Mouse (Mus musculus) bone marrow, adult 2 months (tissue): ENCODE results near the gene Gata2. TPM values are rescaled to one million over a fixed set of nuclear protein-coding genes. Genes with fewer than 3 reads are reported as not detected.

Source experiments
- H3K27ac ChIP-seq: fragments of 200-500 bp; 2 replicates; pipeline ENCODE4 v1.5.1; 2012; ENCODE audit warnings: low read depth, mild to moderate bottlenecking, control low read depth, inconsistent platforms, low read length; ENCODE audit not compliant: control insufficient read depth, poor library complexity, insufficient read depth
- H3K4me1 ChIP-seq: fragments of 200-500 bp; 2 replicates; pipeline ENCODE4 v1.6.1; 2011; ENCODE audit warnings: low read length; ENCODE audit not compliant: control insufficient read depth, insufficient read depth
- H3K4me3 ChIP-seq: fragments of 200-500 bp; replicated peaks from 2 replicates; pipeline ENCODE3; 2011; ENCODE audit warnings: mild to moderate bottlenecking, low read depth, low read length, control low read depth; ENCODE audit not compliant: control insufficient read depth
- CTCF ChIP-seq: fragments of 200-500 bp; IDR thresholded peaks from 2 replicates; pipeline ENCODE4 v1.5.1; 2011; ENCODE audit warnings: low read length, control low read depth; ENCODE audit not compliant: control insufficient read depth, insufficient read depth
- POLR2A ChIP-seq: fragments of 200-500 bp; IDR thresholded peaks from 2 replicates; pipeline ENCODE4 v1.6.1; 2011; ENCODE audit warnings: low read depth, mild to moderate bottlenecking, control low read depth, low read length, borderline replicate concordance; ENCODE audit not compliant: control insufficient read depth
- WGBS: fragments of 180-500 bp; shearing (Covaris S2); methylation state at CpG from one replicate; pipeline ENCODE4 v1.1.7; 2018; 5-methylcytosine and 5-hydroxymethylcytosine counted together
- polyA plus RNA-seq: library from polyadenylated mRNA; stranded (reverse); fragments of >200 nt; gene quantifications from 2 replicates; pipeline ENCODE4 v1.2.4, GENCODE M21; 2011; ENCODE audit warnings: low replicate concordance; ENCODE audit not compliant: missing spikeins, insufficient read depth, insufficient read length

Gene Gata2
- polyA plus RNA-seq, 1 experiment = 10.4 TPM

DNA sequence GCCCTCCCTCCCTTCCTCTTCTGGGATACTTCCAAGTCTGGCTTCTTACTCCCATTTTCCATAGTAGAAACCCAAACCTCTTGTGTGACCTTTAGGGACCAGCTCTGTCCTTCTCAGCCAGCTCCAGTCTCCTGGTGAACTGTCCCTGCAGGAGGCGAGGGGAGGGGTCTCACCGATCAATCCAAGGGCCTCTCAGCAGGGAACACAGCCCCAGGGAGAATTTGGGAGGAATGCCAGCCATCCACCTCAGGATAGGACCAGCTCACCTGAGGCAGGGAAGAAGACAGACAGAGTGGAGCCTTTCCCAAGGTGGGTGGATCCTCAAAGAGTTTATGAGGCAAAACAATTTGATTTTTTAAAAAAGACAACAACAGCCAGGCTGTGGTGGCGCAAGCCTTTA lies 16.5 kb downstream of the Gata2 start:
- Histone ChIP-seq H3K4me1 (no peaks in the 10 kb centered on the region; the same call in 1 of the 2 replicates), H3K27ac (no peak overlapping the region), H3K4me3 (no peak overlapping the region)
- 89% methylated on average over 3 of the region's 3 CpGs for WGBS
- TF ChIP-seq POLR2A (no peak), CTCF (no peak)

DNA sequence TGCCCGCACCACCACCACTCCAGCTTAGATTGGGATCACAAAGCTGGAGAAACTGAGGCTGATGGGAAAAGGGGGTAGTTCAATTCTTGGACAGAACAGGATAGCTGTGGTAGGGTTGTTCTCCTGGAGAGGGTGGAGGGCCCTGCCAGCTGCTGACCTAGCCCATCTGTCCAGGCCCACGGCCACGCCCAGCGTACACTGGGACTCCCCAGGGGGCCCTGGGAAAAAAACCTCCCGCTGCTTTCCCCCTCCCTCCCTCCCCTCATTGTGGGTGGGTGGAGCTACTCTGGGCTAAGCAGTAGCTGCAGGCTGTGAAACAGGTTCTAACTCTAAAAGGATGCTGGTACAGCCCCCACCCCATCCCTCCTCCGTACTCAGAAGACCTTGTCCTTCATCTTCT lies 22.1 kb downstream of the Gata2 start:
- no peaks in the 10 kb centered on the region for H3K4me1 ChIP-seq
- no peak overlapping the region for H3K4me3 ChIP-seq
- TF ChIP-seq POLR2A (no peak), CTCF (no peak)
- 73% methylated on average over 6 of the region's 6 CpGs for WGBS
- no peak overlapping the region for H3K27ac ChIP-seq

DNA sequence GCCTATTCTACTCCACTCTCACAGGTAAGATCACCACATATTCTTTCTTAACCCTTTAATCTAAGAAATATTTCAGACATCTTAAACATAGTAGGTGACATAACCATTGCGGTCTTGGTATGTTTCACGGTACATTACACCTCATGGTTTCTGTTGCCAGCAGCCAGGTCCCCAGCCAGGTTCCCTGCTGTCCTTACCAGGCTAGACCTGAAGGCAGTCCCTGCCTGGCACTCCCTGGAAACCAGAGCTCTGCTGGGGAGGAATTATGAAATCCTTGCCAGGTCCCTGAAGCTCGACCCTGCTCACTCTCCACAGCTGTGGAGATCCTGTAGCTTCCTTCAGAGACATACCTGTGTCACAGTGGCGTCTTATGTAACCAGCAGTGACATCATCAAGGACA lies 22.5 kb downstream of the Gata2 start:
- TF ChIP-seq POLR2A (no peak), CTCF (no peak)
- 68% methylated on average over 4 of the region's 4 CpGs for WGBS
- no peak overlapping the region for H3K27ac ChIP-seq
- no peaks in the 10 kb centered on the region for H3K4me1 ChIP-seq
- no peak overlapping the region for H3K4me3 ChIP-seq

DNA sequence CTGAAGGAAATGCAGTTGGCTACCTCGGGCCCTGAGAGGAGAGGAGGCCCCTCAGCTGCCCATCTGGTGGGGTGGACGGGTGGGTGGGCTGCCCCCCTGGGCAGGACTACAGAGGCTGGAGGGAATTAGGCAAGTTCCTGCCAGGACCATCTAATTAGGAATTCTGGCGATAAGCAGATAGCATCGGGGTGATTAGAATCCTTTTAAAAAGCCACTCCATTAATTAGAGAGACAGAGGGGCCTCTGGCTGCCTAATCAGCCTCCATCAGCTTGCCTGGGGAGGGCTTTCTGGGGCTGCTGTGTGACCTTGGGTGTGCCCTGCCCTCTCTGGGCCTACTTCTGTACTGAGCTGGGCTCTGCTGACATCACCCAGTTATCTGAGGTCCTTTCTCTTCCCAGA lies 25.4 kb downstream of the Gata2 start:
- no peak overlapping the region for H3K27ac ChIP-seq
- WGBS = 52% methylated on average over 4 of the region's 4 CpGs
- TF ChIP-seq CTCF (no peak), POLR2A (no peak)
- H3K4me3 ChIP-seq = no peak overlapping the region
- H3K4me1 ChIP-seq = no peaks in the 10 kb centered on the region

DNA sequence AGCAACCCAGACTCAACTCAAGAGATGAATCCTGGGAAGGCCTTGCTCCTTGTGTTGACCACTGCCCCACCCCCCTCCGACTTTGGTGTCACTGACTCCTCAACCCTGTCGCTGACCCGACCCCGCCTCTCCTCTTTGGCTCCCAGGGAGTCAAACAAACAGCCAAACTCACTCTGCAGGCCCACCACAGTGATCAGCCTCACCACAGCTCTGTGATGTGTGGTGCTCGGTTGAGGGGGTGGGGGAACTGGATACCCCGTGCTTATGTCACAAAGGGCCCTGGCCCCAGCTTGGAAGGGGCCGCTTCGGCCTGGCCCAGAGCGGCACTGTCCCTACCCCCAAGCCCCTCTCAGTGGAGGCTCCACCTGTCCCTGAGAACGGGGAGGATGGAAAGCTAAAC lies 28.3 kb downstream of the Gata2 start, which contains the start of gene Dnajb8:
Gene Dnajb8 (plus strand): TSS at position 301 of the 400 bp plus-strand sequence.
- H3K27ac ChIP-seq = no peak within 1 kb of the TSS
- no peak within 1 kb of the TSS for H3K4me3 ChIP-seq
- TF ChIP-seq CTCF = no peak
- H3K4me1 ChIP-seq = no peaks in the 10 kb centered on the region
- 81% methylated on average over 10 of the region's 10 CpGs for WGBS

DNA sequence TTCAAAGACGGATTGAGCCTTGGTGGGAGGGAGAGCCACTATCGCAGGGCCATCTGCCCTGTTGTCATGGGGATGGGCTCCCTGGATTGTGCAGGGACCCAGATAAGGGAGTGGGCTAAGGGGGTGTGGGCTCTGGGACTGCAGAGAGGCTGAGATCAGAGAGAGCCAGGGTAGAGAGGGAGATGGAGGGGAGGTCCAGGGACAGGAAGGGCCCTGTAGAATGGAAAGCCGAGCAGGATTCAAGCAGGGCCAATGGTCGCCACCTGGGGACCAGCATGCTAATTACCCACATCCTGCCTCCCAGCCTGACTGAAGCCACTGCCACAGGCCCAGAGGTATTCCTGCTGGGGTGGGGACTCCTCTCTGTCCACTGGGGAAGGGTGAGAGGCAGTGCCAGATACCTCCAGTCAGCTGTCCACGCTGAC lies 32.9 kb downstream of the Gata2 start:
- Histone ChIP-seq H3K4me3 (no peak overlapping the region), H3K4me1 (no peaks in the 10 kb centered on the region; the same call in 1 of the 2 replicates), H3K27ac (no peak overlapping the region)
- TF ChIP-seq POLR2A = no peak
- TF ChIP-seq CTCF = no peak
- 47% methylated on average over 5 of the region's 5 CpGs for WGBS

DNA sequence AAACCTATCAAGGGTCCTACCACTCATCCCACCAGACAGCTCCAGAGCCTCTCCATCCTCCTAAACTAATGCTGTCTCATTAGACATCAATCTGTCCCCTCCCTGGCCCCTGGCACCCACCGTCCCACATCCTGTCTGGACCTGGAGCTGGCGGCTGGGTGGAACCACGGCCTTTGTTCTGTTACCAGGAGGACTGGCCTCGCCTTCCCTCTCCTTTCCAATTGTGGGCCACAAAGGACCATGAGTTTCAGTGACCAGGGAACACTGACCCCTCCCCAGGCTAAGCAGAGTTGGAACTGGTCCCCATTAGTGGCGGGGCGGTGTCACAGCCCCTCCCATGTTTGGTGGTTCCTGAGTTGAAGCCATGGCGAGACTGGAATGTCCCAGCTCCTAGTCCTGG lies 33.8 kb downstream of the Gata2 start:
- no peak overlapping the region for H3K27ac ChIP-seq
- TF ChIP-seq CTCF (no peak), POLR2A (no peak)
- H3K4me3 ChIP-seq = no peak overlapping the region
- 68% methylated on average over 7 of the region's 7 CpGs for WGBS
- no peaks in the 10 kb centered on the region; the same call in 1 of the 2 replicates for H3K4me1 ChIP-seq

DNA sequence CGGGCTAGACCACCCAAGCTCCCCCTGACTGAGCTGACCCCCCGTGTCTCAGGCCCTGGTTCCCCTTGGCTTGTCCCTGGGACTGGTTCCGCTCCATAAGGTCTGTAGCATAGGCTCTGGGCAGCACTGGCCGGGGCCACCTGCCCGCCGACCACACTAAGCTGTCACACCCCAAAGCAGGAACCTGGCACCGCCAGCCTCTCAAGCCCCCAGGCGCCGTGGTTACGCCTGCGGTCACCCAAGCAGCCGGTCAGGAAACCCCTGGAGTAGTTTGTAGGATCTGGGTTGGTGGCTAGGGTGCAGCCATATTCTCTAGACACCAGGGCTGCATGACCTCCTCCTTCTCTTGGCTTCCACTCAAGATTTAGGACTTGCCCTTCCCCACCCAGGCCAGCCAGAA lies 35.5 kb downstream of the Gata2 start:
- Histone ChIP-seq H3K4me1 (no peaks in the 10 kb centered on the region; the same call in 1 of the 2 replicates), H3K27ac (no peak overlapping the region), H3K4me3 (no peak overlapping the region)
- 18% methylated on average over 12 of the region's 12 CpGs for WGBS
- TF ChIP-seq CTCF (no peak), POLR2A (no peak)

DNA sequence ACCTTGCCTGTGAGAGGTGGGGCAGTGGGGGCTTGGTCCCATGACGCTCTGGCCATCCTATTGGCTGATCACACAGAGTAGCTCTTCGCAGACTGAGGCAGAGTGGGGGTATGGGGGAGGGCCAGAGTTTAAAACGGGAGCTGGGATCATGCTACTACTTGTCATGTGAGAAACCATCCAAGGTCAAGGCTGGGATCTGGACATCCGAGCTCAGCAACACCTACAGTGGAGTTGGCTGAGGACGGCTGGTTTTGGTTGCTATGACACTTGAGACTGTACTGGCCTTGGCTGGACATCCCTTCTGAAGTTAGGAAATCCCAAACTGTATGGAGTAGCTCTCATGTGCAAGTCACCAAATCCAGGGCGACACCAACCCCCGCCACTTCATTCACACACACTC lies 38.1 kb downstream of the Gata2 start:
- 78% methylated on average over 7 of the region's 7 CpGs for WGBS
- H3K27ac ChIP-seq = no peak overlapping the region
- no peaks in the 10 kb centered on the region; the same call in 1 of the 2 replicates for H3K4me1 ChIP-seq
- H3K4me3 ChIP-seq = no peak overlapping the region
- TF ChIP-seq POLR2A (no peak), CTCF (no peak)
